ENCODE assay signal across 8 mouse cellular contexts in genomic region chr1:132594587-132594986, GRCm38 (mm10). TPM values are rescaled to one million over a fixed set of nuclear protein-coding genes. Genes with fewer than 3 reads are reported as not detected.
DNase-seq lines count a peak whose midpoint lies in the region; ATAC-seq and TF ChIP-seq lines count a peak whose summit lies in the region.

No protein-coding gene starts in this region.

- H3K27me3 ChIP-seq in liver, embryonic 12.5 days (replicated peaks), result peaks cover 12% of the 10 kb centered on the region
- no peaks in the 10 kb centered on the region for H3K27me3 ChIP-seq in kidney, adult 2 months (replicated peaks; ENCODE audit: control insufficient read depth, insufficient read depth, low read length)
- no peaks in the 10 kb centered on the region for H3K27me3 ChIP-seq in liver, adult 2 months (ENCODE audit: control insufficient read depth, insufficient read depth, low read length)
- no peaks in the 10 kb centered on the region for H3K27me3 ChIP-seq in neural tube, embryonic 14.5 days (ENCODE audit: control insufficient read depth, insufficient read depth, low read length)

- no peak overlapping the region for H3K9ac ChIP-seq in liver, embryonic 12.5 days
- no peak overlapping the region for H3K9ac ChIP-seq in liver, adult 2 months (ENCODE audit: low read depth, low read length)
- H3K9ac ChIP-seq in neural tube, embryonic 14.5 days (replicated peaks; ENCODE audit: low read depth, low read length), result no peak overlapping the region

- H3K9me3 ChIP-seq in liver, embryonic 12.5 days (replicated peaks), result no peaks in the 10 kb centered on the region
- no peaks in the 10 kb centered on the region for H3K9me3 ChIP-seq in neural tube, embryonic 14.5 days (ENCODE audit: control insufficient read depth, low read length)

- H3K4me3 ChIP-seq in liver, embryonic 12.5 days, result no peak overlapping the region
- no peak overlapping the region for H3K4me3 ChIP-seq in kidney, adult 2 months (ENCODE audit: insufficient read depth, low read depth, low read length)
- no peak overlapping the region for H3K4me3 ChIP-seq in liver, adult 2 months (ENCODE audit: insufficient read depth, low read depth, low read length)
- H3K4me3 ChIP-seq in neural tube, embryonic 14.5 days (ENCODE audit: low read depth, low read length), result no peak overlapping the region

- H3K79me2 ChIP-seq in liver, adult 2 months (ENCODE audit: control insufficient read depth, insufficient read depth, low read length), result no peaks in the 10 kb centered on the region

- ATAC-seq in liver, embryonic 12.5 days, result no peak
- peak; percentile 79 for ATAC-seq in neural tube, embryonic 14.5 days (ENCODE audit: low read depth)

- TF ChIP-seq POLR2A in kidney, adult 2 months (IDR thresholded peaks at IDR 0.05; ENCODE audit: low read depth, low read length), result no peak
- no peak for TF ChIP-seq POLR2A in liver, adult 2 months (IDR thresholded peaks at IDR 0.05; ENCODE audit: extremely low read depth, insufficient read depth, low read length)

- no peaks in the 10 kb centered on the region for H3K4me1 ChIP-seq in liver, embryonic 12.5 days
- no peaks in the 10 kb centered on the region; the same call in 1 of the 2 replicates for H3K4me1 ChIP-seq in kidney, adult 2 months (ENCODE audit: control insufficient read depth, insufficient read depth, low read length)
- no peaks in the 10 kb centered on the region for H3K4me1 ChIP-seq in liver, adult 2 months (ENCODE audit: control insufficient read depth, insufficient read depth, low read length)
- H3K4me1 ChIP-seq in neural tube, embryonic 14.5 days (ENCODE audit: control insufficient read depth, insufficient read depth, low read length), result peaks cover 8% of the 10 kb centered on the region; the same call in 1 of the 2 replicates

- no peak overlapping the region for H3K27ac ChIP-seq in liver, embryonic 12.5 days
- H3K27ac ChIP-seq in kidney, adult 2 months (ENCODE audit: insufficient read depth, low read depth, low read length), result no peak overlapping the region
- H3K27ac ChIP-seq in liver, adult 2 months (replicated peaks; ENCODE audit: insufficient read depth, low read depth, low read length), result no peak overlapping the region
- H3K27ac ChIP-seq in neural tube, embryonic 14.5 days (ENCODE audit: low read depth, low read length), result no peak overlapping the region

- peak; percentile 58 for DNase-seq in liver
- peak; percentile 90 to 93 for DNase-seq in cerebellum, postnatal 25 days
- DNase-seq in frontal cortex, postnatal 25 days (ENCODE audit: low spot score in 2 of 2), result peak; percentile 72 to 75
- peak; percentile 55 for DNase-seq in kidney, adult 2 months
- DNase-seq in liver, adult 2 months (ENCODE audit: extremely low read depth, low read depth, low spot score), result peak; percentile 45
- peak; percentile 47 for DNase-seq in telencephalon, adult 2 months (ENCODE audit: low read depth, low spot score)

- H3K4me2 ChIP-seq in liver, embryonic 12.5 days, result no peak overlapping the region
- H3K4me2 ChIP-seq in neural tube, embryonic 14.5 days (ENCODE audit: low read depth, low read length), result no peak overlapping the region

- WGBS in liver, embryonic 12.5 days (ENCODE audit: insufficient replicate concordance), result 10% methylated on average over 4 of the region's 4 CpGs
- 12% methylated on average over 4 of the region's 4 CpGs for WGBS in kidney, adult 2 months
- WGBS in liver, adult 2 months, result 16% methylated on average over 4 of the region's 4 CpGs
- 10% methylated on average over 4 of the region's 4 CpGs for WGBS in neural tube, embryonic 14.5 days

- H3K36me3 ChIP-seq in liver, embryonic 12.5 days, result no peaks in the 10 kb centered on the region
- H3K36me3 ChIP-seq in kidney, adult 2 months (ENCODE audit: control insufficient read depth, insufficient read depth, low read length), result no peaks in the 10 kb centered on the region
- no peaks in the 10 kb centered on the region for H3K36me3 ChIP-seq in liver, adult 2 months (ENCODE audit: control insufficient read depth, insufficient read depth, low read length)
- peaks cover 7% of the 10 kb centered on the region for H3K36me3 ChIP-seq in neural tube, embryonic 14.5 days (ENCODE audit: control insufficient read depth, insufficient read depth, low read length)

- peak; percentile 97 for TF ChIP-seq CTCF in kidney, adult 2 months (conservative IDR thresholded peaks at IDR 0.05; ENCODE audit: insufficient read depth, insufficient read length, low read depth, low read length)
- TF ChIP-seq CTCF in liver, adult 2 months (IDR thresholded peaks at IDR 0.05; ENCODE audit: low read depth, low read length), result peak; percentile 81

RNA-seq across cellular contexts. Expression of gene Cntn2, which starts 51.5 kb away (rescaled TPM):
- 0.02 and 0.19 TPM in 2 replicates for polyA plus RNA-seq in liver, embryonic 12.5 days (2016; fragmentation: Nextera tagmentation; extraction: Ambion mirVana)
- polyA plus RNA-seq in kidney, adult 2 months (2012; rRNA removed), result 0.03 and 0.11 TPM in 2 replicates
- total RNA-seq in liver, adult 2 months (2014; rRNA removed), result under 0.01 and 0.07 TPM in 2 replicates
- polyA plus RNA-seq in liver, adult 2 months (2012; rRNA removed), result 0.11 and 0.48 TPM in 2 replicates
- polyA plus RNA-seq in neural tube, embryonic 14.5 days (2014; fragmentation: Nextera tagmentation; extraction: Ambion mirVana), result 18.5 and 43.6 TPM in 2 replicates

Comparison
In these comparisons a context has a peak if more than half of its experiments do, and no peak if none do; other contexts are left out.
1. RNA of gene Cntn2, which starts 51.5 kb away (polyA plus RNA-seq): 18.5 to 43.6 TPM in neural tube, embryonic 14.5 days; 0.11 to 0.48 TPM in liver, adult 2 months, 0.03 to 0.11 TPM in kidney, adult 2 months and 0.02 to 0.19 TPM in liver, embryonic 12.5 days; every median in the first group is over 10 times any median in the second.
2. Peak in every context shown above with its lines, with median percentiles within 50 percentile points of each other: DNase-seq.